Mouse (Mus musculus) forelimb bud, embryonic 11.5 days (tissue): Measurements from ENCODE around the gene Drg1.

Experiments used
- DNase-seq: peaks from one replicate; pipeline ENCODE4 v3.0.0-alpha.2; 2012; ENCODE audit warnings: low read depth, low spot score

Gene Drg1

GRCm38 (mm10) chr11:3266079-3266685, at the start of gene Drg1:
Gene Drg1 (minus strand): TSS chr11:3266415.
- DNase-seq, result peak; percentile 98

DNA sequence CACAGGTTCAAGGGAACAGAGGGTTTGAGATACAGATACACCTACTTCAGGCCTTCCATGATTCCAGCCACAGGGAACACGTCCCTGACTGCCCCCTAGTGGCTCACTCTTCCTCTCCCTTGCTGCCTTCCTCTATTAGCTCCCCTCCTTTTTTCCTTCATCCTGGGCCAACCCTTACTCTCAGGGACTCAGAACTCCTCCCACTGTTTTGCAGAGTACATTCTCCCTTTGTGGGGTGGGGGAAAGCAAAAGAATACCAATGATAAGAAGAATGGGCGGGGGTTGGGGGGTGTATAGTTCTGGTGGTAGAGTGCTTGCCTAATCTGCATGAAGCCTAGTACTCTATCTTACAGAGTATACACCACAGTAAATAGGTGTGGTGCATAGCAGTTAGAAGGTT, 47.9 kb upstream of the Drg1 start:
- DNase-seq, result no peak

- DNase-seq, result no peak
Measured at GRCm38 (mm10) chr11:3313294-3313693, 47.1 kb upstream of the Drg1 start.

DNA sequence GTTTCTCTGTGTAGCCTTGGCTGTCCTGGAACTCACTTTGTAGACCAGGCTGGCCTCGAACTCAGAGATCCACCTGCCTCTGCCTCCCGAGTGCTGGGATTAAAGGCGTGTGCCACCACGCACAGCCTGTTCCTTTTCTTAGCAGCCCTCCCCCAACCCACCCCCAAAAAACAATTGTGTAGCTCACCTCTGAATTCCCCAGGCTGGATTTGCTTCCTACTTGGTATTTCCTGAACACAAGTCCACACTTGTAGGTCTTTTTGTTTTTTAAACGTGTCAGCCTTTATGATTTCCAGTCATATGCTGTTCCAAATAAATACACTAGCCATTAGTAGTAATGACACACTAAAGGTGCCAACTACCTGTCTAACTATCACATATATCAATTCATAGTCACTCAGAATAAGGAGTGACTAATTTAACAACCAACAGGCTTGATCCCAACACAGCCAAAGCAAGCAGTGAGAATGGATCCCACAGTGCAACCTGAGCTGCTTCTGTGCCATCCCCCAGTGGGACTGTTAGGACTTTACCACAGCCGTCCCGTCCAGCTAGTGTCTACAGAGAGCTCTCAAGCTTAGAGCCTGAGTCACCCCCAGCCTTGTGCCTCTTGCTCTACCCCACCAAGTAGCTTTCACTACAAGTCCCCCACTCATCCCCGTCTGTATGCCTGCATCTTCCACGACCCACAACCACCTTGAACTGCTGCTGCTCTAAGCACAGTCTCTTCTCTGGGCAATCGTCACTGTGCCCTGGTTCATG, 45.6 kb upstream of the Drg1 start:
- DNase-seq, result no peak

GRCm38 (mm10) chr11:3310789-3311585, 44.8 kb upstream of the Drg1 start:
- DNase-seq, result no peak

GRCm38 (mm10) chr11:3309884-3310283, 43.7 kb upstream of the Drg1 start:
- no peak for DNase-seq

DNA sequence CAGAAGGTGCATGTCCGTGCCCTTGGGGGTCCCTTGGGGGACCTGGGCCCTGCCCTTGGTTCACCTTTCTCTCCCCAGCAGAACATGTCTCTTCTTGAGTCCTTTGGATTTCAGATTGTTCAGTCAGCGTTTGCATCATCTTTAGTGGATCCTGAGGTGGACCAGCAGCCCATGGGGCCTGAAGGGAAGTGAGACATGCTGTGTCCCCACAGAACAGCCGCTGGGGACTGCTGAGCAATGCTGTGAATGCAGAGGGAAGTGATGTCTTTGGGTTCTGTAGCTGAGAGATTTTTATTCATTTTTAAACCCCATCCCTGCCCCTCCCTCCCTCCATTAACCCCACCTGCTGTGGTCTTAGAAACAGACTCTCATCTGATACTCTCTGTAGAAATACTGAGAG, 41.7 kb upstream of the Drg1 start:
- no peak for DNase-seq

GRCm38 (mm10) chr11:3305821-3306220, 39.6 kb upstream of the Drg1 start:
- no peak for DNase-seq

- no peak for DNase-seq
Measured at GRCm38 (mm10) chr11:3302792-3303191, 36.6 kb upstream of the Drg1 start.

DNA sequence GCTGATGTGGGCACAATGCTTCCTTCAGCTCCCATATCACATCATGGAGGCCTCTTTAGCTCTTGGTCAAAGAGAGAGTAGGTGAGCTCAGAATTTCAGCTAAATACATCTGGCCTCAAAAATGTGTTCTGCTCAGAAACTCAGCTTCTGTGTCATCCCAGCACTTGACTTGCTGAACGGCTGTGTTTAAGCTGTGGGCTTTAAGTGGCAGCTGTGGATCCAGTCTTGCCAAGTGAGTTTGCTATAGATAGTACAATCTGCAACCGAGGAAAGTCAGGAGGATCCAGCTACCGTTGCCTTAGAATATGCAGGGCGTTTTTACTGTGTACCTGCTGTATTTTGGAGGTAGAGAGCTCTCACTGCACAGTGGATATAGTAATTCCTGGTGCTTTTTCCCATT, 36.2 kb upstream of the Drg1 start:
- no peak for DNase-seq

DNA sequence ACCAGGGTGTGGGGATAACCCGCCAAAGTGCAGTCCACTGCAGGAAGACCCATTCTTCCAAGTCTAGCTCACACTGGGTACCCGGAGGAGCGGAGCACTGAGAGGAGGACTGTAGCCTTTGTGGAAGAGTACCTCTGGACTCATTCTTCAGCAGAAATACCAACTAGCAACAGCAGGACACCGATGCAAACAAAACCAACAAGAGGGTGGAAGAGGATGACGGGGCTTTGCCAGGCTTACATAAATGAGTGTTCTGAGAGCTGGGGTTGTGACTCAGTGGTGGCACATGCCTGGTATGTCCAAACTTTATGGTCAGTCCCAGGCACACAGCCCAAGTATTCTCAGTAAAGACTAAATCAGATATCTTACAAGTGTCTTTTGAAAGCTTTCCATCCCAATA, 34.9 kb upstream of the Drg1 start:
- no peak for DNase-seq

- no peak for DNase-seq
Measured at GRCm38 (mm10) chr11:3298813-3299185, 32.6 kb upstream of the Drg1 start.

- DNase-seq, result no peak
Measured at GRCm38 (mm10) chr11:3297871-3298812, 31.9 kb upstream of the Drg1 start.

GRCm38 (mm10) chr11:3296056-3296455, 29.8 kb upstream of the Drg1 start:
- no peak for DNase-seq

- no peak for DNase-seq
Measured at GRCm38 (mm10) chr11:3294641-3295040, 28.4 kb upstream of the Drg1 start.

DNA sequence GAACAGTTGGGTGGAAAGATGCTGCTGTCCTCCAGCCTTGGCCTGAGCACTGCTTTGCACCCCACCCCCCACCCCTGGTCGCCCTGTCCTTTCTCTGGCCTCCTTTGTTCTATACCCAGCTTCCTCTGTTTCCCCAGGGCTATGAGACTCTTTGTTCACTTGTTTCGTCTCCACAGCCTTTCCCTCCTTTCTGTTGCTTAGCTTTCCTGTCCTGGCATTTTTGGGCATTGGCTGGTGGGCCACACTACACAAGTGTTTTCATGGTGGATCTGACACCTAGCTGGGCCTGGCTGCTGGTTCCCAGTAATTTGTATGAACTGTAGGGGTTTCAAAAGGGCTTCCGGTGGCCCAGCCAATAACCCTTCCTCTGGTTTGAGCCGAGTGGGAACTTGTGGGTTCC, 27.1 kb upstream of the Drg1 start:
- no peak for DNase-seq

DNA sequence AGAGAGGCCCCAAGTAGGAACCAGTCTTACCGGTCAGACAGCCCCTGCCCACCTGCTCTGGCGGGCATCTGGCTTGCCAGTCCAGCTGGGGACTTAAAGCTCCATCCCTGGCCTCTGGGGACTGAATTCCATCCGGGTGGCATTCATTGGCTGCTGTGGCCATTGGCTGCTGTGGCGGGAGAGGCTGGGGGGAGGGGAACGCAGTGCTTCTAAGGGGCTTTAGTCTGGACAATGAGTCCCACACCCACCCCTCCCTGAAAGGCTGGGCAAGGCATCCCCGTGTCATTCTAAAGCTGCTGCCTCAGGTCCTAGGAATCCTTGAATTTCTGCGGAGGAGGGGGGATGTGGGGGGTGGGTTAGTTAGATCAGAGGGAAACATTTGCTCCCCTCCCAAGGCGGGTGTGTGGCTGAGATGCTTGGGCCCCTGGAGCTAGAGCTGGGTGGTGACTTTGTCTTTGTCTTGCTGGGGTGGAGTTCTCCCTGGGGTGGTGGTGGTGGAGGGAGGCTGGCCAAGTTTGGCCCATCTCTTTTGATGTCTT, 26.6 kb upstream of the Drg1 start:
- DNase-seq, result peak; percentile 80

DNA sequence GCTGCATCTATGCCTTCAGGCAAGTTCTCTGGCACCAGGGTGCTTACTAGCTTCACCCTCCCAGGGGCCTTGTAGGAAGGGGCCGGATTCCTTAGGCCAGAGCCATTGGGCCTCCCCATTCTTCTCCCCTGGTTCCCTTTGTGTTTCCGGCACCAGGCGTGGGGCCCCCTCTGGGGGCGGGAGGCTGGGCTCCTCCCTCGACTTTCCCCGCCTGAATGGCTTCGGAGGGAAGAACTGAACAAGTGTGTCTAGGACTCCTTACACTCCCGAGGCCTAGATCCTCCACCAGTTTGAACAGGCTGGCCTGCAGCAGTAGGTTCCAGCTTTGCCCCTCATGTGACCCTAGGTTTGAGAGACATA, 25.8 kb upstream of the Drg1 start:
- DNase-seq, result peak; percentile 66

- no peak for DNase-seq
Measured at GRCm38 (mm10) chr11:3291311-3292061, 25.3 kb upstream of the Drg1 start.

DNA sequence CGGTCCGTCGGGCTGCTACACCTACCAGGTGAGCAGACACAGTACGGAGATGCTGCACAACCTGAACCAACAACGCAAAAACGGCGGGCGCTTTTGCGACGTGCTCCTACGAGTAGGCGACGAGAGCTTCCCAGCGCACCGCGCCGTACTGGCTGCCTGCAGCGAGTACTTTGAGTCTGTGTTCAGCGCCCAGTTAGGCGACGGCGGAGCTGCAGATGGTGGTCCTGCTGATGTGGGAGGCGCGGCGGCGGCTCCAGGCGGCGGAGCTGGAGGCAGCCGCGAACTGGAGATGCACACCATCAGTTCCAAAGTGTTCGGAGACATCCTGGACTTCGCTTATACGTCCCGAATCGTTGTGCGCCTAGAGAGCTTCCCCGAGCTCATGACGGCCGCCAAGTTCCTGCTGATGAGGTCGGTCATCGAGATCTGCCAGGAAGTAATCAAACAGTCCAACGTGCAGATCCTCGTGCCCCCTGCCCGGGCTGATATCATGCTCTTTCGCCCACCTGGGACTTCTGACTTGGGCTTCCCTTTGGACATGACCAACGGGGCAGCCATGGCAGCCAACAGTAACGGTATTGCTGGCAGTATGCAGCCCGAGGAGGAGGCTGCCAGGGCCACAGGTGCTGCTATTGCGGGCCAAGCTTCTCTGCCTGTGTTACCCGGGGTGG, 24.6 kb upstream of the Drg1 start:
- no peak for DNase-seq
